Mouse (Mus musculus): Measurements from ENCODE around the gene Tmem144. TPM values are rescaled to one million over a fixed set of nuclear protein-coding genes. Genes with fewer than 3 reads are reported as not detected.

Gene Tmem144
- total and polyA plus RNA-seq, 3 experiments: 0.59 to 2.0 (median 1.3) TPM

DNA sequence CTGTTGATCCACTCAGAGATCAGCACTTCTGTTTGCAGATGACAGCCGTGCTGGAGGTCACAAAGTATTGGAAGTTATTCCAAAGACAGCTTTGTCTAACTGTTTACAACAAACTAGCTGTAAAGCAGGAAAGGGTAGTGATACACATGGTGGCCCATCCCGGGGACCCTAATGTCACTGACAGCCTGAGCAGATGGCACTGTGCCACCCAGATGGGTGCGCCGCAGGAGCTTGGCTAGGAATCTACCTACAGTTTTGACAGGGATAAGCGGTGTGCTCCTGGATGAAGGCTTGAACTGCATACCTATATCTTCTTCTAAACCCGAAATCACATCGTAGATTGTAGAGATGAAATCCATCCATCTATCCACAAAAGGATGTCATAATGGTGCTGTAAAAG is 29.4 kb downstream of the Tmem144 start:
- Histone ChIP-seq H3K27ac (ENCODE audit: insufficient read depth, low read depth) (no peak overlapping the region), H3K4me3 (replicated peaks in 1 of 3; ENCODE audit: low read depth in 2 of 3, low read length in 2 of 3, poor library complexity in 1 of 3) (no peak overlapping the region), H3K9ac (ENCODE audit: insufficient read depth, low read depth) (no peak overlapping the region), H3K4me1 (ENCODE audit: control insufficient read depth in 1 of 2, insufficient read depth in 2 of 2) (no peaks in the 10 kb centered on the region), H3K79me2 (replicated peaks; ENCODE audit: control insufficient read depth, extremely low read depth, insufficient read depth, poor library complexity, severe bottlenecking) (no peaks in the 10 kb centered on the region), H3K4me2 (ENCODE audit: insufficient read depth, low read depth, poor library complexity, severe bottlenecking) (no peak overlapping the region), H3K9me3 (replicated peaks; ENCODE audit: low read length) (no peaks in the 10 kb centered on the region), H3K27me3 (replicated peaks) (no peaks in the 10 kb centered on the region), H3K36me3 (replicated peaks in 1 of 2; ENCODE audit: control insufficient read depth in 1 of 2, insufficient read depth in 1 of 2, low read length in 1 of 2) (no peaks in the 10 kb centered on the region)
- dilution Hi-C loops (cut with MboI; ENCODE audit: extremely low pct_ligation_motif_present, extremely low pct_unique_long_range_greater_than_20kb, low sequenced_read_pairs): no loop called here
- TF ChIP-seq GABPA (IDR thresholded peaks at IDR 0.05; ENCODE audit: insufficient replicate concordance, low read depth, low read length): no peak
- no peak for TF ChIP-seq RAD21 (IDR thresholded peaks at IDR 0.05; ENCODE audit: low read depth, low read length)
- TF ChIP-seq ZC3H11A (IDR thresholded peaks at IDR 0.05; ENCODE audit: low read depth, low read length): no peak
- TF ChIP-seq USF2 (conservative IDR thresholded peaks at IDR 0.05; ENCODE audit: low read depth, low read length): no peak
- TF ChIP-seq MXI1 (IDR thresholded peaks at IDR 0.05; ENCODE audit: low read depth, low read length): no peak
- TF ChIP-seq ZMIZ1 (IDR thresholded peaks at IDR 0.05; ENCODE audit: low read depth, low read length): no peak
- no peak for TF ChIP-seq CTCF (conservative IDR thresholded peaks at IDR 0.05 in 1 of 2, IDR thresholded peaks at IDR 0.05 in 1 of 2; ENCODE audit: low read depth in 2 of 2, low read length in 2 of 2)
- TF ChIP-seq KAT2A (IDR thresholded peaks at IDR 0.05; ENCODE audit: insufficient replicate concordance, low read length): no peak
- no peak for TF ChIP-seq ELF1 (IDR thresholded peaks at IDR 0.05; ENCODE audit: low read depth, low read length)
- TF ChIP-seq SIN3A (IDR thresholded peaks at IDR 0.05; ENCODE audit: low read length): no peak
- TF ChIP-seq JUN (IDR thresholded peaks at IDR 0.05; ENCODE audit: insufficient read depth, low read depth, low read length): no peak
- TF ChIP-seq MAZ (IDR thresholded peaks at IDR 0.05; ENCODE audit: low read depth, low read length): no peak
- DNase-seq (ENCODE audit: extremely low read depth): no peak
- in situ Hi-C loops (cut with MboI; ENCODE audit: low pct_ligation_motif_present, low pct_unique_long_range_greater_than_20kb, low sequenced_read_pairs): no loop called here

DNA sequence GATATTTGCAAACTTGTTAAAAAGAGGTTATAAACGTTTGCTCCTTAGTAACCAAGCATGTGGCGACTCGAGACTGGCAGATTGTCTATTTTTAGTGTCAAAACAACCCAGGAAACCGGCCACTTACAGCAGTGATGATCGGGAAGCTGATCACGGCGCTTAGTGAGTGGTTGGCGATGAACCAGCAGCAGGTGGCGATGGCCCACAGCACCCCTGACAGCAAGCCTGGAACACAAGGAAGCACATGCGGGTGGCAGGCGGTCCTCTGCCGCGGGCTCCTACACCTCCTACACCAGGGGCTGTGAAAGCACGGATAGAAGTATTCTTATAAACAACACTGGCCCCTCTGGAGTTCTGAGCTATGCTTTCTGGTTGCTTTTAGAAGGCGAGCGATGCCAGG is 31.4 kb downstream of the Tmem144 start:
- Histone ChIP-seq H3K36me3 (replicated peaks in 1 of 2; ENCODE audit: control insufficient read depth in 1 of 2, insufficient read depth in 1 of 2, low read length in 1 of 2) (no peaks in the 10 kb centered on the region), H3K9me3 (replicated peaks; ENCODE audit: low read length) (no peaks in the 10 kb centered on the region), H3K4me1 (ENCODE audit: control insufficient read depth in 1 of 2, insufficient read depth in 2 of 2) (no peaks in the 10 kb centered on the region), H3K9ac (ENCODE audit: insufficient read depth, low read depth) (no peak overlapping the region), H3K4me3 (replicated peaks in 1 of 3; ENCODE audit: low read depth in 2 of 3, low read length in 2 of 3, poor library complexity in 1 of 3) (no peak overlapping the region), H3K79me2 (replicated peaks; ENCODE audit: control insufficient read depth, extremely low read depth, insufficient read depth, poor library complexity, severe bottlenecking) (no peaks in the 10 kb centered on the region), H3K4me2 (ENCODE audit: insufficient read depth, low read depth, poor library complexity, severe bottlenecking) (no peak overlapping the region), H3K27me3 (replicated peaks) (no peaks in the 10 kb centered on the region), H3K27ac (ENCODE audit: insufficient read depth, low read depth) (no peak overlapping the region)
- TF ChIP-seq MAFK (IDR thresholded peaks at IDR 0.05; ENCODE audit: insufficient replicate concordance, low read length) (no peak), MEF2A (IDR thresholded peaks at IDR 0.05; ENCODE audit: borderline replicate concordance, low read depth, low read length) (no peak), CTCF (conservative IDR thresholded peaks at IDR 0.05 in 1 of 2, IDR thresholded peaks at IDR 0.05 in 1 of 2; ENCODE audit: low read depth in 2 of 2, low read length in 2 of 2) (no peak), ZMIZ1 (IDR thresholded peaks at IDR 0.05; ENCODE audit: low read depth, low read length) (no peak), TCF12 (IDR thresholded peaks at IDR 0.05; ENCODE audit: low read depth, low read length) (no peak), MXI1 (IDR thresholded peaks at IDR 0.05; ENCODE audit: low read depth, low read length) (no peak), ZKSCAN1 (IDR thresholded peaks at IDR 0.05; ENCODE audit: borderline replicate concordance, low read depth, low read length) (no peak), KAT2A (IDR thresholded peaks at IDR 0.05; ENCODE audit: insufficient replicate concordance, low read length) (no peak), USF1 (IDR thresholded peaks at IDR 0.05; ENCODE audit: low read depth, low read length) (no peak), BHLHE40 (IDR thresholded peaks at IDR 0.05; ENCODE audit: low read depth, low read length) (no peak)
- dilution Hi-C loops (cut with MboI; ENCODE audit: extremely low pct_ligation_motif_present, extremely low pct_unique_long_range_greater_than_20kb, low sequenced_read_pairs): no loop called here
- no peak for DNase-seq (ENCODE audit: extremely low read depth)
- in situ Hi-C loops (cut with MboI; ENCODE audit: low pct_ligation_motif_present, low pct_unique_long_range_greater_than_20kb, low sequenced_read_pairs): no loop called here
